Mouse (Mus musculus) lung, postnatal 0 days (tissue): ENCODE results near the gene Gm4884.
"Not testable (repeated sequence)": the region's sequence is repeated elsewhere in the genome, so short reads cannot be mapped to it uniquely, and the experiment has no call there.

Experiments used
- CTCF ChIP-seq: IDR thresholded peaks from 2 replicates; pipeline ENCODE4 v1.5.1; 2016; ENCODE audit warnings: antibody characterized with exemption, mild to moderate bottlenecking
- EP300 ChIP-seq: IDR thresholded peaks from 2 replicates; pipeline ENCODE4 v1.6.1; 2016; ENCODE audit warnings: antibody characterized with exemption, mild to moderate bottlenecking, control low read depth

DNA sequence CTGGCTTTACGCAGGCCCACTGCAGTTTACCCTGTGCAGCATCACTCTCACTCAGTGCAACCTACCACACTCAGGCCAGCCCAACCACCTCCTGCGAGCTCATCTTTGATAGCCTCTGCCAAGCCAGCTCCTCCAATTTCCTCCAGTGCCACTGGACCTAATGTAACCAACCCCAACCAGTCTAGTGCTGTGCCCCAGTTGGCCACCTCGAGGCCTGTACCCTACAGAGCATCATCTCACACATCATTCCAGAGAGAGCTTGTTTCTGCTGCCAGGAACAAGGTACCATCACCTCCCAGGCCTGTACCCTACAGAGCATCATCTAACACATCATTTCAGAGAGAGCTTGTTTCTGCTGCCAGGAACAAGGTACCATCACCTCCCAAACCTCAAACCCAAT, 11.5 kb downstream of the Gm4884 start:
- TF ChIP-seq CTCF, EP300: not testable (repeated sequence)
